Mouse (Mus musculus) erythroblast, embryonic 14.5 days (primary cell): ENCODE results near the gene Rpa1.
A peak's percentile ranks its signal among the peaks of the same experiment; 100 is the strongest.

Experiments used
- GATA1 ChIP-seq: IDR thresholded peaks from 2 replicates; pipeline ENCODE4 v1.6.1; 2012; ENCODE audit warnings: low read length, inconsistent platforms, mixed read lengths
- TAL1 ChIP-seq: IDR thresholded peaks from 3 replicates; pipeline ENCODE4 v1.6.1; 2012; ENCODE audit warnings: low read length, inconsistent platforms, mixed read lengths

GRCm38 (mm10) chr11:75270276-75270984 lies 77.7 kb downstream of the Rpa1 start:
- TF ChIP-seq GATA1 (peak; percentile 41; the same call in 1 of the 2 replicates), TAL1 (peak; percentile 59; the same call in 2 of the 3 replicates)
